Mouse (Mus musculus): ENCODE measurements around the gene Was. TPM values are rescaled to one million over a fixed set of nuclear protein-coding genes. Genes with fewer than 3 reads are reported as not detected.

The Was gene
- polyA plus RNA-seq, 1 experiment from 2014 or later: 2.9 TPM

DNA sequence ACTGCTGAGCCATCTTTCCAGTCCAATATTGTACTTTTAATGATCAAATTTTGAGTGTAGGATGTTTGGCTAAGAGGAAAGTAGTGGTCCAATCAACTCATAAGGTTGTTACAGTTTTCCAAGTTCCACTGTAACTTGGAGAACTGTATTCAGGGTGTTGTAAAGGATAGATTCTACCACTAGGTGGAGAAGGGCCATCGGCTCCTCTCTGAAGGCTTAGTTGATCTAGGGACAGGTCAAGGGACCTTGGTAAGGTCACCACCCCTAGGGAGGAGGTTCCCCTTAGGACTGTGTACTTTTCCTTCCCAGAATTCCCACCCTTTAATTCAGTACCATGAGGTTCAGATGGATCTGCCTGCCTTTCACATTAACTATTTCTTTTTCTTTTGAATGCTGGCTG is 57.3 kb downstream of the Was start:
- peak; percentile 53 for TF ChIP-seq CTCF (IDR thresholded peaks at IDR 0.05; ENCODE audit: low read depth)
- no peak for TF ChIP-seq EP300 (IDR thresholded peaks at IDR 0.05; ENCODE audit: low read depth)
- ATAC-seq (no peak), DNase-seq (no peak)
- no peaks in the 10 kb centered on the region for H3K36me3 ChIP-seq (replicated peaks; ENCODE audit: insufficient read depth, low read length)
- no peak overlapping the region for H3K9ac ChIP-seq (replicated peaks)
- no peak overlapping the region for H3K4me3 ChIP-seq (ENCODE audit: low read depth, low read length)
- no peaks in the 10 kb centered on the region for H3K4me1 ChIP-seq (ENCODE audit: insufficient read depth)
- WGBS (ENCODE audit: insufficient replicate concordance): 73% methylated on average over 1 of the region's 1 CpGs
- H3K27ac ChIP-seq (ENCODE audit: low read depth): no peak overlapping the region
- no peaks in the 10 kb centered on the region for H3K9me3 ChIP-seq (ENCODE audit: low read length)
- no peak overlapping the region for H3K4me2 ChIP-seq (ENCODE audit: low read depth, low read length)
- no peaks in the 10 kb centered on the region for H3K27me3 ChIP-seq (ENCODE audit: insufficient read depth, low read length)

Other genes with a start within 250 kb of the Was start
- gene Otud5, start 249.1 kb downstream of the Was start, polyA plus RNA-seq (2015; fragmentation: Nextera tagmentation; extraction: Ambion mirVana): 22.2 and 25.0 TPM in 2 replicates
- gene Pim2, start 212.2 kb downstream of the Was start, polyA plus RNA-seq (2015; fragmentation: Nextera tagmentation; extraction: Ambion mirVana): 3.0 and 3.3 TPM in 2 replicates
- gene Slc35a2, start 206.5 kb downstream of the Was start, polyA plus RNA-seq (2015; fragmentation: Nextera tagmentation; extraction: Ambion mirVana): 7.1 and 9.0 TPM in 2 replicates
- gene Pqbp1, start 191.2 kb downstream of the Was start, polyA plus RNA-seq (2015; fragmentation: Nextera tagmentation; extraction: Ambion mirVana): 39.2 and 41.9 TPM in 2 replicates
- 117 TPM in 2 replicates for gene Timm17b, start 191.1 kb downstream of the Was start, polyA plus RNA-seq (2015; fragmentation: Nextera tagmentation; extraction: Ambion mirVana)
- not detected in 2 replicates for gene Gm10491, start 182.7 kb downstream of the Was start, polyA plus RNA-seq (2015; fragmentation: Nextera tagmentation; extraction: Ambion mirVana)
- gene Gm10490, start 181.0 kb downstream of the Was start, polyA plus RNA-seq (2015; fragmentation: Nextera tagmentation; extraction: Ambion mirVana): not detected in 2 replicates
- gene Pcsk1n, start 170.7 kb downstream of the Was start, polyA plus RNA-seq (2015; fragmentation: Nextera tagmentation; extraction: Ambion mirVana): 0.06 TPM in 1 of 2 replicates, not detected in the other
- not detected in 2 replicates for gene Eras, start 161.9 kb downstream of the Was start, polyA plus RNA-seq (2015; fragmentation: Nextera tagmentation; extraction: Ambion mirVana)
- 10.3 and 11.8 TPM in 2 replicates for gene Hdac6, start 142.6 kb downstream of the Was start, polyA plus RNA-seq (2015; fragmentation: Nextera tagmentation; extraction: Ambion mirVana)
- gene Gata1, start 112.4 kb downstream of the Was start, polyA plus RNA-seq (2015; fragmentation: Nextera tagmentation; extraction: Ambion mirVana): 39.8 and 43.2 TPM in 2 replicates
- 2.6 and 4.3 TPM in 2 replicates for gene Glod5, start 72.0 kb downstream of the Was start, polyA plus RNA-seq (2015; fragmentation: Nextera tagmentation; extraction: Ambion mirVana)
- 13.9 and 15.8 TPM in 2 replicates for gene Suv39h1, start 15.7 kb downstream of the Was start, polyA plus RNA-seq (2015; fragmentation: Nextera tagmentation; extraction: Ambion mirVana)
- gene Wdr13, start 42.4 kb upstream of the Was start, polyA plus RNA-seq (2015; fragmentation: Nextera tagmentation; extraction: Ambion mirVana): 4.6 and 5.6 TPM in 2 replicates
- 413 and 415 TPM in 2 replicates for gene Rbm3, start 55.4 kb upstream of the Was start, polyA plus RNA-seq (2015; fragmentation: Nextera tagmentation; extraction: Ambion mirVana)
- 2.1 and 2.2 TPM in 2 replicates for gene Tbc1d25, start 85.7 kb upstream of the Was start, polyA plus RNA-seq (2015; fragmentation: Nextera tagmentation; extraction: Ambion mirVana)
- 74.7 and 84.5 TPM in 2 replicates for gene Ebp, start 103.0 kb upstream of the Was start, polyA plus RNA-seq (2015; fragmentation: Nextera tagmentation; extraction: Ambion mirVana)
- 1.5 and 1.9 TPM in 2 replicates for gene Porcn, start 116.0 kb upstream of the Was start, polyA plus RNA-seq (2015; fragmentation: Nextera tagmentation; extraction: Ambion mirVana)
- 16.4 and 17.7 TPM in 2 replicates for gene Ftsj1, start 161.9 kb upstream of the Was start, polyA plus RNA-seq (2015; fragmentation: Nextera tagmentation; extraction: Ambion mirVana)
- 32.0 and 35.9 TPM in 2 replicates for gene Slc38a5, start 180.6 kb upstream of the Was start, polyA plus RNA-seq (2015; fragmentation: Nextera tagmentation; extraction: Ambion mirVana)
- gene Ssxb10, start 236.9 kb upstream of the Was start, polyA plus RNA-seq (2015; fragmentation: Nextera tagmentation; extraction: Ambion mirVana): not detected in 2 replicates